Mouse (Mus musculus) urinary bladder, adult 2 months (tissue): ENCODE data around the gene Cldn12. TPM values are rescaled to one million over a fixed set of nuclear protein-coding genes. Genes with fewer than 3 reads are reported as not detected.

Source experiments
- DNase-seq: peaks from one replicate; pipeline ENCODE4 v3.0.0; 2022; ENCODE audit warnings: low spot score
- polyA plus RNA-seq: library from polyadenylated mRNA; depleted of rRNA; stranded (reverse); fragments of >200 nt; gene quantifications from 2 replicates; pipeline ENCODE4 v1.2.3, GENCODE M21; 2012; rRNA removed

The Cldn12 gene
- polyA plus RNA-seq, result 23.4 and 24.7 TPM in 2 replicates

- peak; percentile 90 for DNase-seq
Measured at GRCm38 (mm10) chr5:5514196-5515076, at the start of gene Cldn12. TSS of gene Cldn12 (minus strand) at chr5:5514958.

GRCm38 (mm10) chr5:5562435-5562834 lies 47.7 kb upstream of the Cldn12 start:
- DNase-seq, result no peak

GRCm38 (mm10) chr5:5561041-5561706 lies 46.4 kb upstream of the Cldn12 start:
- no peak for DNase-seq

- no peak for DNase-seq
Measured at GRCm38 (mm10) chr5:5559798-5560197, 45.0 kb upstream of the Cldn12 start.

- peak; percentile 93 for DNase-seq
Measured at GRCm38 (mm10) chr5:5559079-5559740, 44.5 kb upstream of the Cldn12 start, which contains the start of gene Gtpbp10. TSS of gene Gtpbp10 (minus strand) at chr5:5559538.

- DNase-seq, result no peak
Measured at GRCm38 (mm10) chr5:5551110-5551509, 36.4 kb upstream of the Cldn12 start.

- DNase-seq, result no peak
Measured at GRCm38 (mm10) chr5:5540385-5540784, 25.6 kb upstream of the Cldn12 start.

- DNase-seq, result no peak
Measured at GRCm38 (mm10) chr5:5539771-5540170, 25.0 kb upstream of the Cldn12 start.

- DNase-seq, result no peak
Measured at GRCm38 (mm10) chr5:5536131-5536530, 21.4 kb upstream of the Cldn12 start.

GRCm38 (mm10) chr5:5533656-5534420 lies 19.1 kb upstream of the Cldn12 start:
- no peak for DNase-seq

- no peak for DNase-seq
Measured at GRCm38 (mm10) chr5:5515411-5515810, 653 bp upstream of the Cldn12 start.

- DNase-seq, result no peak
Measured at GRCm38 (mm10) chr5:5511401-5511800, 3.4 kb downstream of the Cldn12 start.

- DNase-seq, result no peak
Measured at GRCm38 (mm10) chr5:5510989-5511388, 3.8 kb downstream of the Cldn12 start.

- no peak for DNase-seq
Measured at GRCm38 (mm10) chr5:5510304-5510887, 4.4 kb downstream of the Cldn12 start.

GRCm38 (mm10) chr5:5508231-5508630 lies 6.5 kb downstream of the Cldn12 start:
- DNase-seq, result no peak

- DNase-seq, result peak; percentile 36
Measured at GRCm38 (mm10) chr5:5507701-5508225, 7.0 kb downstream of the Cldn12 start.

GRCm38 (mm10) chr5:5504456-5504855 lies 10.3 kb downstream of the Cldn12 start:
- no peak for DNase-seq

GRCm38 (mm10) chr5:5503381-5503780 lies 11.4 kb downstream of the Cldn12 start:
- no peak for DNase-seq

- no peak for DNase-seq
Measured at GRCm38 (mm10) chr5:5501583-5501982, 13.2 kb downstream of the Cldn12 start.

GRCm38 (mm10) chr5:5496393-5496792 lies 18.4 kb downstream of the Cldn12 start:
- no peak for DNase-seq

- no peak for DNase-seq
Measured at GRCm38 (mm10) chr5:5495042-5495441, 19.7 kb downstream of the Cldn12 start.
